Mouse (Mus musculus) limb, embryonic 10.5 days (tissue): Measurements from ENCODE around the gene Galnt7. TPM values are rescaled to one million over a fixed set of nuclear protein-coding genes. Genes with fewer than 3 reads are reported as not detected.

Source experiments
- DNase-seq: peaks from one replicate; pipeline ENCODE4 v3.0.0-alpha.2; 2017; ENCODE audit warnings: low spot score
- H3K27ac ChIP-seq: fragments of 300-500 bp; sonication (generic); 2 replicates; pipeline ENCODE4 v1.5.1; 2016; ENCODE audit warnings: mild to moderate bottlenecking
- H3K27me3 ChIP-seq: fragments of 300-500 bp; sonication (generic); 2 replicates; pipeline ENCODE4 v1.6.1; 2016; ENCODE audit warnings: low read depth, mild to moderate bottlenecking; ENCODE audit not compliant: poor library complexity, severe bottlenecking
- H3K36me3 ChIP-seq: fragments of 300-500 bp; sonication (generic); 2 replicates; pipeline ENCODE4 v1.6.1; 2016; ENCODE audit warnings: mild to moderate bottlenecking, moderate library complexity
- H3K4me1 ChIP-seq: fragments of 300-500 bp; sonication (generic); 2 replicates; pipeline ENCODE4 v1.6.1; 2016
- H3K4me3 ChIP-seq: fragments of 300-500 bp; sonication (generic); 2 replicates; pipeline ENCODE4 v1.5.1; 2016; ENCODE audit warnings: mild to moderate bottlenecking, moderate library complexity
- H3K9me3 ChIP-seq: fragments of 300-500 bp; sonication (generic); replicated peaks from 2 replicates; pipeline ENCODE4 v1.6.1; 2016; ENCODE audit warnings: mild to moderate bottlenecking
- WGBS: fragments of 180-500 bp; shearing (Covaris S2); methylation state at CpG from one replicate; pipeline ENCODE4 v1.1.7; 2016; 5-methylcytosine and 5-hydroxymethylcytosine counted together
- polyA plus RNA-seq: library from polyadenylated mRNA; unstranded; fragments of >200 nt; fragmentation: Nextera tagmentation; extraction: Ambion mirVana; gene quantifications from 2 replicates; pipeline ENCODE4 v1.2.1, GENCODE M21; 2016

Gene Galnt7
- polyA plus RNA-seq, 1 experiment from 2014 or later = 26.4 TPM

DNA sequence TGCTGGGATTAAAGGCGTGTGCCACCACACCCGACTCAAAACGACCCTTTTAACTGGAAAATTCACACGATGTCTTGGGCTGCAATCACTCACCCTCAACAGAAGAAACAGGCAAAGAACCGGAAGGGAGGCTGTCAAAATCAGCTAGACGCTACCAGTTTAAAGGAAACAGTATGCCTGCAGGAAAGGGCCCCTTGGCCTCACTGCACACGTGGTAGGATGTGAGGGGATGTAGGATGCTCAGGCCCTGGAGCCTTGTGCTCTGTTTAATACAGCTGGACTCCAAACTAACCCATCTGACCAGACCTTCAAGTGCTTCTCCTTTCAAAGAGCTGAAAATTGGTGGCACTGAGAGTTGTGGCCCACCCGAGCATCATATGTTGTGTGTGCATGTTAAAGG is 62.8 kb downstream of the Galnt7 start:
- 85% methylated on average over 8 of the region's 8 CpGs for WGBS
- Histone ChIP-seq H3K36me3 (no peaks in the 10 kb centered on the region), H3K27ac (no peak overlapping the region), H3K27me3 (no peaks in the 10 kb centered on the region), H3K9me3 (no peaks in the 10 kb centered on the region), H3K4me1 (no peaks in the 10 kb centered on the region), H3K4me3 (no peak overlapping the region)
- no peak for DNase-seq

DNA sequence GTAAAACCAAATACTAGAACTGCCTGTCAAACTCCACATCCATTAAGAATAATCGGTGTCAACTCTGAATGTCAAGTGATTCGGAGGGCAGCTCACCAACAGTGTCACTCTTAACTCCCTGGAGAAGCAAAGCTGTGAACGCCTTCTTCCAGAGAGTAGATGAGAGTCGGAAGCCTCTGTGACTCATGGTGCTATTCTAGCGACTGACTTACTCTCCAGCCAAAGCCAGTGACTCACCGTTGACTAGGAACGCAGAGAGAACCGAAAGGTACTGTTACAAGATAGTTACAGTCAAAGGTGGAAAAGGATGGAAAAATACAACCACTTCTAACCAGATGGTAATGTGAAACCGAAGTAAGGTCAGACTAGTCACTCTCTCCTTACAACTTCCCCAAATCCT is 63.7 kb downstream of the Galnt7 start:
- H3K9me3 ChIP-seq = no peaks in the 10 kb centered on the region
- DNase-seq = no peak
- H3K4me3 ChIP-seq = no peak overlapping the region
- H3K4me1 ChIP-seq = no peaks in the 10 kb centered on the region
- no peaks in the 10 kb centered on the region for H3K36me3 ChIP-seq
- 93% methylated on average over 9 of the region's 9 CpGs for WGBS
- H3K27ac ChIP-seq = no peak overlapping the region
- H3K27me3 ChIP-seq = no peaks in the 10 kb centered on the region

DNA sequence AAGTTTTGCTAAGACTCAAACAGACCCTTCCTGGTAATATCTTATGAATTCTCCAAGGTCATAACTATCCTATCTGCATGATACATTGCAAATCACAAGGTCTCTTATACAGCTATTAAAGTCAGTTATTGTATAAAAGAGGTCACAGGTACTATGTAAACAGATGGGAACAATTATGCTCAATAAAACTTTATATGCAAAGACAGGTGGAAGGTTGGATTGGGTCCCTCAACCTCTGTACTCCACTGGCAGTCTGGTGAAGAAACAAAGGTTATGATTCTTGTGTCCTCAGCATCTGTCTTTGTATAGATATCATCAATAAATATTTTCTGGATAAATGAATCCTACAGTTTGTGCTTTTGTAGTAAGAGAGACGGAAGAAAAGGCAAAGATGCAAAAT is 64.2 kb downstream of the Galnt7 start:
- Histone ChIP-seq H3K27ac (no peak overlapping the region), H3K27me3 (no peaks in the 10 kb centered on the region), H3K4me3 (no peak overlapping the region), H3K4me1 (no peaks in the 10 kb centered on the region), H3K36me3 (peaks cover 4% of the 10 kb centered on the region), H3K9me3 (no peaks in the 10 kb centered on the region)
- no peak for DNase-seq
- WGBS = 93% methylated on average over 1 of the region's 1 CpGs

DNA sequence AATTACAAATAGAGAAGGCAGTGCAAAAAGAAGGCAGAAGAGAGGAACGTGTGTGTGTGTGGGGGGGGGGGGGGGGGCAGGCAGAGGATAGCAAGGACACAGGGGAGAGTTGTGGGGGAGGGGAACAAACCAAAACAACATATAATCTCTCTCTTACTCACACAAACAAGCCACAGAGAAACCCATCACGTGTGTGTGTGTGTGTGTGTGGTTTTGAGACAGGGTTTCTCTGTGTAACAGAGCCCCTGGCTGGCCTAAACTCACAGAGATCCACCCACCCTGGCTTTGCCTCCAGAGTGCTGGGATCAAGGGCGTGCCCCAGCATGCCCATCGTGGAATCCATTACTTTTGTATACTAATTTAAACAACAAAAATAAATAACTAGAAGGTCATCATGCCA is 66.2 kb downstream of the Galnt7 start:
- peaks cover 12% of the 10 kb centered on the region for H3K36me3 ChIP-seq
- WGBS = 76% methylated on average over 4 of the region's 4 CpGs
- no peak for DNase-seq
- no peaks in the 10 kb centered on the region for H3K9me3 ChIP-seq
- no peak overlapping the region for H3K4me3 ChIP-seq
- H3K27me3 ChIP-seq = no peaks in the 10 kb centered on the region
- no peaks in the 10 kb centered on the region for H3K4me1 ChIP-seq
- H3K27ac ChIP-seq = no peak overlapping the region

DNA sequence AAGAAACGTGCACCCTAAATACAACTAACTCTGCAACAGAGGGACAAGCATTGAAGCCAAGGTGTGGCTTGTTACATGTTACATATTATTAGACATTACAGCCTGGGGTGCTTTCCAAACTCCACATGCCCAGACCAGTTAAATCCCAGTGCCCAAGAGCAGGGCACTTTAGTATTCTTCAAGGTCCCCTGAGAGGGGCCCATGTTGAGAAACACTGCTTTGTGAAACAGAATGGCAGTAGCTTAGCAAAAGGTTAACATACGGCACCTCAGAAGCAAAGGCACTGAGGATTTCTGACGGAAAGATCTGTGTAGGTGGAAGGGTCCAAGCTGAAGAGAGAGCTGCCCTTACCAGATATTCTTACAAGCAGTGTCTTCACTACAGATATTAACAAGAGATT is 67.0 kb downstream of the Galnt7 start:
- Histone ChIP-seq H3K4me1 (no peaks in the 10 kb centered on the region), H3K4me3 (no peak overlapping the region), H3K9me3 (no peaks in the 10 kb centered on the region), H3K36me3 (peaks cover 19% of the 10 kb centered on the region), H3K27ac (no peak overlapping the region), H3K27me3 (no peaks in the 10 kb centered on the region)
- DNase-seq = no peak
- 81% methylated on average over 3 of the region's 3 CpGs for WGBS

DNA sequence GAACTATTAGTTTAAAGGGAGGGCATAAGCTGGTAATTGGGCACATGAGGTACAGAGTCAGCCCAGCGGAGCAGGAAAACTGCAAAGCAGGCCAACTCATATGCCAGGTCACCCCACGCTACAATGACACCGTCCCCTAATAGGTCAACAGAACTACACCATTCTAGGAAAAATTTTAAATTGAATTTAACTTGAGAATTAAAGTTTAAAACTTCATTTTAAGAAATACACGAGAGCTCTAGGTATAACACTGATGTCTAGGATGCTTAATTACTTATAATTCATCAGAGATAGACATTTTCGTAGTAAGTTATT is 67.7 kb downstream of the Galnt7 start:
- Histone ChIP-seq H3K27me3 (no peaks in the 10 kb centered on the region), H3K4me1 (no peaks in the 10 kb centered on the region), H3K27ac (no peak overlapping the region), H3K9me3 (no peaks in the 10 kb centered on the region), H3K36me3 (peaks cover 19% of the 10 kb centered on the region), H3K4me3 (no peak overlapping the region)
- 93% methylated on average over 5 of the region's 5 CpGs for WGBS
- DNase-seq = no peak

DNA sequence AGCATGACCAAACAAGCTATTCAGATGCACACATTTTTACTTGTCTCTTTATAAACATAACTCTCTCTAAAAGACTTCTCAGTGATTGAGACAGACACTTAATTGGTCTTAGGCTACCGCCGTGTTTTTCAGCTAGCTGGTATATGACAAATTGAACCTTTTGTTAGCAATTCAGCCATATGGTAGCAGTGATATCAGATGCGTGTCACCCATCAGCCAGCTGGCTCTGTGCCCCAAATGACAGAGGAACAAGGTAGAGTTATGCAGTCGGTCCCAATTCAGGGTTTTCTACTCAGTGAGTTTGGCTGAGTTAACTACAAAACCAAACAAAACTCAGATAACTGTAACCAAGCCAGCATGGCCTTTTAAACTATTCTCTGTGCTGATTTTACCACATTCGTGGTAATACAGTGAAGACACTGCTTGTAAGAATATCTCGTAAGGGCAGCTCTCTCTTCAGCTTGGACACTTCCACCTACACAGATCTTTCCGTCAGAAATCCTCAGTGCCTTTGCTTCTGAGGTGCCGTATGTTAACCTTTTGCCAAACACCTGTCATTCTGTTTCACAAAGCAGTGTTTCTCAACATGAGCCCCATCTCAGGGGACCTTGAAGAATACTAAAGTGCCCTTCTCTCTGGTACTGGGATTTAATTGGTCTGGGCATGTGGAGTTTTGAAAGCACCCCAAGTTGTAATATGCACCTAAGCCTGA is 68.3 kb downstream of the Galnt7 start:
- WGBS = 87% methylated on average over 8 of the region's 8 CpGs
- Histone ChIP-seq H3K4me1 (no peaks in the 10 kb centered on the region), H3K36me3 (peaks cover 19% of the 10 kb centered on the region), H3K27ac (no peak overlapping the region), H3K27me3 (no peaks in the 10 kb centered on the region), H3K4me3 (no peak overlapping the region), H3K9me3 (no peaks in the 10 kb centered on the region)
- no peak for DNase-seq

DNA sequence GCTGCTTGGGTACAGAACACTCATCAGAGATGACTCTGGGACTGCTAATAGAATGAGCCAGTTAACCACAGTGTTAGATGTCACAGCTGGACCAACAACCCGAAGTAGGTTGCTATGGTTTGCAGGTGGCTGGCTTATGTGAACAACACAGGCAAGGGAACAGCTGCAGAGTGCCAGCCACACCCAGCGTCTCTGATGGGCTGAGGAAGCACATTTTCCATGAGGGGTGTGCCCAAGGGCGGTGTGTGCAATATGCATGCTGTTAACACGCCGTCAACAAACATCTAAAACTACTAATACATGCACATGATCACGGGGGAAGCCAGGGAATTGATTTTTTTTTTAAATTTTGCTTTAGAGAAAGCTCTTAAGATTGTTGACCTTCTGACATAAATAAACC is 73.0 kb downstream of the Galnt7 start:
- no peaks in the 10 kb centered on the region for H3K27me3 ChIP-seq
- H3K27ac ChIP-seq = no peak overlapping the region
- WGBS = 88% methylated on average over 6 of the region's 6 CpGs
- no peaks in the 10 kb centered on the region for H3K4me1 ChIP-seq
- H3K4me3 ChIP-seq = no peak overlapping the region
- peaks cover 19% of the 10 kb centered on the region for H3K36me3 ChIP-seq
- DNase-seq = no peak
- H3K9me3 ChIP-seq = no peaks in the 10 kb centered on the region

DNA sequence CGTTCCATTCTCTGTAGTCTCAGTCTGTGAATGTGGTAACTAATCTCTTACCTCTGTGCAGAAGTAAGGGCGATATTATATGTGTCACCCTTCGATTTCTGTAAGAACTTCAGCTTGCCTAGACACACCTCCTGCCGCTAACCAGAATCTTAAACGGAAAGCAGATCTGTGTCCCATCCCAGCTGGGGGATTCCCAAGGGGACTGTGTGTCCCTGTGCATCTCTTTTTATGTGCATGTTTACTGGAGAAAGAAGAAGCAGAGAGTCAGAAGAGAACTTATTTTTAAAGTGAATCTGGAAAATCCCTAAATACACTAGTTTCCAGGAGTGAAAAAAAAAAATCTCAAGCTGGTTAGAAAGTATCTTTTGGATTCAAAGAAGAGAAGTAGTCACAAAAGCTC is 75.5 kb downstream of the Galnt7 start:
- 90% methylated on average over 5 of the region's 5 CpGs for WGBS
- Histone ChIP-seq H3K9me3 (no peaks in the 10 kb centered on the region), H3K4me1 (peaks cover 3% of the 10 kb centered on the region; the same call in 1 of the 2 replicates)

DNA sequence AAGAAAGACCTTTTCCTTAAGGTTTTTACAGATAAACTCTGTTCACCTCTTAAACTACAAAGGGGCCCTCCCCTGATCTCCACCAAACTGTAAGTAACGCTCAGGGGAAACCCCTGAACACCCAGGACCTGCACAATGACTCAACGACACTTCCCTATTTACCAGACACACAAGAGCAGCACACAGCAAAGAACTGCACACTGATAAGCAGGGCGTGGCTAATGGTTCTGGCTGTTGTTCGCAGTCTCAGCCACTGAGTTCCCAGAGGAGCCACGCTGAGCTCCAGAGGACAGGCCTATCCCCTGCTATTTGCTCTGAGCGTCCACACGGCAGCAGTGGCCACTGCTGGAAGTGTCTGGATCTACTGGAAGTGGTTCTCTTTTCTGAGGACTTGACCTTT is 76.6 kb downstream of the Galnt7 start:
- Histone ChIP-seq H3K27me3 (no peaks in the 10 kb centered on the region), H3K9me3 (no peaks in the 10 kb centered on the region), H3K27ac (no peak overlapping the region), H3K36me3 (peaks cover 10% of the 10 kb centered on the region; the same call in 1 of the 2 replicates), H3K4me3 (no peak overlapping the region), H3K4me1 (peaks cover 3% of the 10 kb centered on the region; the same call in 1 of the 2 replicates)
- no peak for DNase-seq
- 69% methylated on average over 7 of the region's 7 CpGs for WGBS

More for the DNA sequence above, 75.5 kb downstream of the Galnt7 start:
- peaks cover 16% of the 10 kb centered on the region for H3K36me3 ChIP-seq
- DNase-seq = no peak
- H3K4me3 ChIP-seq = no peak overlapping the region
- no peak overlapping the region for H3K27ac ChIP-seq
- H3K27me3 ChIP-seq = no peaks in the 10 kb centered on the region

DNA sequence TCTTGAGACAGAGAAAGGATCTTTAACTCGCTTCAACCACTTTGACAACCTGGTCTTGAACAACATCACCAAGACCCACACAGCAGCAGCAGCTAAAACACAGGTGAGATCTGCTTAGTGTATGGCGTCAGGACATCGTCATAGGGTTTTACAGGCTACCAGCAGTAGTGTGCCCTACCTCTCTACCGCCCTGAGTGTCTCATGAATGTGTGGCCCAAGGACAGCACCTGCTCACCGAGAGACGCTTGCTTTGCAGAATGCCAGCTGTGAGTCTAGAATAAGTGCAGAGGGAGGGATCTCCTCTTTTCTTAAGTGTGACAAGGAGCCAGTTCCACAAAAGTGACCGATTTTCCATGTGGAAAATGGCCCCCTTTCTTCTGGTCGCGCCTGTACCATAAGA is 77.5 kb downstream of the Galnt7 start:
- peaks cover 7% of the 10 kb centered on the region; the same call in 1 of the 2 replicates for H3K36me3 ChIP-seq
- H3K27ac ChIP-seq = no peak overlapping the region
- H3K4me3 ChIP-seq = no peak overlapping the region
- peaks cover 3% of the 10 kb centered on the region; the same call in 1 of the 2 replicates for H3K4me1 ChIP-seq
- H3K27me3 ChIP-seq = no peaks in the 10 kb centered on the region
- no peak for DNase-seq
- 90% methylated on average over 9 of the region's 9 CpGs for WGBS
- H3K9me3 ChIP-seq = no peaks in the 10 kb centered on the region

DNA sequence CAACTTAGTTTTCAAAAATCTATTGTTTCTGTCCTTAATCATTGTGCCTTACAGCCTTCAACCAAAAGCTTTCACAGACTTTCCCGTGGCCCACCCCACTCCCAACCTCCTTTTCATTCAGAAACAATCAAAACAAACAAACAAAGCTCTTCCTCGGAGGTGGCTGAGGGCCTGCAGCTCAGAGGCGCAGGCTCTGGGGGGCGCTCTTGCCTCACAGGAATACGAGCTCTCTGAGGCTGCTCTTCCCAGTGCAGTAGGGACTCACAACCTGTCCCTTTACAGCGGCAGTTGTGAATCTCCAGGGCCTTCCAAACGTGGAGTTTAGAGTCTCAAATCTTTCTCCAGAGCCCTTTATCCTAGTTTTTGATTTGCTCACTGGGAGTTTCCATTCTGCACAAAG is 78.4 kb downstream of the Galnt7 start:
- H3K36me3 ChIP-seq = peaks cover 7% of the 10 kb centered on the region; the same call in 1 of the 2 replicates
- no peaks in the 10 kb centered on the region for H3K9me3 ChIP-seq
- peaks cover 3% of the 10 kb centered on the region; the same call in 1 of the 2 replicates for H3K4me1 ChIP-seq
- H3K27me3 ChIP-seq = no peaks in the 10 kb centered on the region
- H3K27ac ChIP-seq = no peak overlapping the region
- 21% methylated on average over 7 of the region's 7 CpGs for WGBS
- no peak overlapping the region for H3K4me3 ChIP-seq
- DNase-seq = peak; percentile 69

DNA sequence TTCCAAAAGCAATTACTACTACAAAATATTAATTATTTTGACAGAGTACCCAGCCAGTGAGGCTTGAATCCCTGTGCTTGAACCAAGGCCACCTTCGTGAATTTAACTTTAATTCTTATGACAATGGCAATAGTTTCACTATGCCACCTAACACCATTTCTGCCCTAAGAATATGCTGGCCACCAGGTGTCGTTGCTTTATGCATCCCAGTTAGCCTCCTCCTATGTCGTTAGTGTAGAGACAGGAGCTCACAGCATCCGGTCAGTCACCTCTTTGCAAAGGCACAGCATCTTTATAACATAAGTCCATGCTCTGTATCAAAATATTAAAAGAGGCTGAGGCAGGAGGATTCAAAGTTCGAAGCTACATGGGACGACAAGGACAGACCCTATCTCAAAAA is 79.0 kb downstream of the Galnt7 start:
- Histone ChIP-seq H3K27ac (no peak overlapping the region), H3K27me3 (no peaks in the 10 kb centered on the region), H3K4me1 (peaks cover 7% of the 10 kb centered on the region), H3K4me3 (no peak overlapping the region), H3K36me3 (peaks cover 7% of the 10 kb centered on the region; the same call in 1 of the 2 replicates), H3K9me3 (no peaks in the 10 kb centered on the region)
- no peak for DNase-seq
- 85% methylated on average over 6 of the region's 6 CpGs for WGBS

DNA sequence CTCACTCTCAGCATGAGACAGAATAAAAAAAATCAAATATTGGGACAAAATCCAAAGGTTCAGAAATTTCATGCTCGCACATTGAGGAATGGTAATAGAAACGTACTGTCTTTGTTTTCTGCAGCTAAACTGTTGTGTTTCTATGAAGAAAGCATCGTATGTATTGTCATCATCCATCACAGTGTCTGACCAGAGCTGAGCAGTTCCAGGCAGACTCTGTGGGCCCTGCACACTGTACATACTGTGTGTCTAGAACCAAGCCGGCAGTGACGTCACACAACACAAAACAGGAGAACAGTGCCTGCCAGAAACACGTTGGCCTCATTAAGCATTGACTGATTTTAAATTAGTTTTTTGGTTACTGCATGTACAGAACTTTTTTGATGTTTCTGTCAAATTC is 82.9 kb downstream of the Galnt7 start:
- Histone ChIP-seq H3K4me1 (peaks cover 7% of the 10 kb centered on the region), H3K27me3 (no peaks in the 10 kb centered on the region), H3K9me3 (no peaks in the 10 kb centered on the region), H3K4me3 (no peak overlapping the region), H3K36me3 (peaks cover 7% of the 10 kb centered on the region; the same call in 1 of the 2 replicates), H3K27ac (no peak overlapping the region)
- no peak for DNase-seq
- 85% methylated on average over 6 of the region's 6 CpGs for WGBS
